Mouse (Mus musculus) intestine, postnatal 0 days (tissue): ENCODE measurements at regions not wholly inside any gene's neighbourhood (a gene's known extent, or its start where the extent isn't known, plus 50 kb on each side); places are given as distances from the start of the nearest gene placed in this dataset.

Experiments
- ATAC-seq: fragments of 200-750 bp; cut with Nextera tagmentation; 2 replicates; pipeline ENCODE4 v1.8.0; 2017; ENCODE audit warnings: mild to moderate bottlenecking, moderate TSS enrichment, moderate library complexity
- H3K27ac ChIP-seq: fragments of 300-500 bp; sonication (generic); 2 replicates; pipeline ENCODE4 v1.5.1; 2014; ENCODE audit warnings: mild to moderate bottlenecking, low read depth, low read length, moderate library complexity
- H3K27me3 ChIP-seq: fragments of 300-500 bp; sonication (generic); replicated peaks from 2 replicates; pipeline ENCODE4 v1.6.1; 2014; ENCODE audit warnings: low read length, mixed read lengths; ENCODE audit not compliant: control insufficient read depth, insufficient read depth
- H3K36me3 ChIP-seq: fragments of 300-500 bp; sonication (generic); 2 replicates; pipeline ENCODE4 v1.6.1; 2014; ENCODE audit warnings: mild to moderate bottlenecking, moderate library complexity; ENCODE audit not compliant: control insufficient read depth, insufficient read depth
- H3K4me1 ChIP-seq: fragments of 300-500 bp; sonication (generic); replicated peaks from 2 replicates; pipeline ENCODE4 v1.6.1; 2014; ENCODE audit warnings: antibody characterized with exemption, low read length, mixed read lengths; ENCODE audit not compliant: control insufficient read depth, insufficient read depth
- H3K4me2 ChIP-seq: fragments of 300-500 bp; sonication (generic); replicated peaks from 2 replicates; pipeline ENCODE4 v1.6.1; 2014; ENCODE audit warnings: low read depth, mild to moderate bottlenecking, moderate library complexity
- H3K4me3 ChIP-seq: fragments of 300-500 bp; sonication (generic); 2 replicates; pipeline ENCODE4 v1.5.1; 2014; ENCODE audit warnings: low read depth, low read length
- H3K9ac ChIP-seq: fragments of 300-500 bp; sonication (generic); 2 replicates; pipeline ENCODE4 v1.6.1; 2014; ENCODE audit warnings: mild to moderate bottlenecking, low read depth, low read length
- H3K9me3 ChIP-seq: fragments of 300-500 bp; sonication (generic); 2 replicates; pipeline ENCODE4 v1.6.1; 2016; ENCODE audit warnings: mixed run types; ENCODE audit not compliant: control insufficient read depth
- CTCF ChIP-seq: sonication (generic); IDR thresholded peaks from 2 replicates; pipeline ENCODE4 v1.5.1; 2016; ENCODE audit warnings: low read depth, mild to moderate bottlenecking, control low read depth, antibody characterized with exemption, moderate library complexity
- WGBS: fragments of 180-500 bp; shearing (Covaris S2); extraction: QIAGEN DNeasy Blood & Tissue Kit; methylation state at CpG from one replicate; pipeline ENCODE4 v1.1.7; 2014; 5-methylcytosine and 5-hydroxymethylcytosine counted together

- H3K4me3 ChIP-seq, result no peak overlapping the region
- no peak for ATAC-seq
Observed at GRCm38 (mm10) chr9:30777816-30778215, 144.4 kb downstream of the Adamts15 start.

GRCm38 (mm10) chr9:30775161-30775560, 147.1 kb downstream of the Adamts15 start:
- no peaks in the 10 kb centered on the region for H3K27me3 ChIP-seq
- H3K27ac ChIP-seq, result no peak overlapping the region
- no peak for TF ChIP-seq CTCF
- no peak overlapping the region for H3K4me3 ChIP-seq
- 36% methylated on average over 6 of the region's 6 CpGs for WGBS
- ATAC-seq, result no peak
- H3K36me3 ChIP-seq, result no peaks in the 10 kb centered on the region
- H3K4me1 ChIP-seq, result no peaks in the 10 kb centered on the region
- H3K4me2 ChIP-seq, result no peak overlapping the region
- H3K9me3 ChIP-seq, result 0 out of 2 replicates have a peak, but pooled peaks cover 4% of the 10 kb centered on the region
- no peak overlapping the region for H3K9ac ChIP-seq

More at GRCm38 (mm10) chr9:30777816-30778215, 144.4 kb downstream of the Adamts15 start:
- no peaks in the 10 kb centered on the region for H3K36me3 ChIP-seq
- 83% methylated on average over 2 of the region's 2 CpGs for WGBS
- H3K9me3 ChIP-seq, result 0 out of 2 replicates have a peak, but pooled peaks cover 4% of the 10 kb centered on the region
- H3K4me2 ChIP-seq, result no peak overlapping the region
- no peak for TF ChIP-seq CTCF
- H3K4me1 ChIP-seq, result no peaks in the 10 kb centered on the region
- H3K27me3 ChIP-seq, result no peaks in the 10 kb centered on the region
- no peak overlapping the region for H3K27ac ChIP-seq
- H3K9ac ChIP-seq, result no peak overlapping the region

GRCm38 (mm10) chr9:30772456-30772855, 149.8 kb downstream of the Adamts15 start:
- Histone ChIP-seq H3K4me2 (no peak overlapping the region), H3K27me3 (no peaks in the 10 kb centered on the region), H3K27ac (no peak overlapping the region), H3K9ac (no peak overlapping the region), H3K36me3 (no peaks in the 10 kb centered on the region), H3K9me3 (0 out of 2 replicates have a peak, but pooled peaks cover 4% of the 10 kb centered on the region), H3K4me3 (no peak overlapping the region), H3K4me1 (no peaks in the 10 kb centered on the region)
- WGBS, result 66% methylated on average over 3 of the region's 3 CpGs
- ATAC-seq, result no peak
- TF ChIP-seq CTCF, result no peak

GRCm38 (mm10) chr9:30770436-30771173, 151.6 kb downstream of the Adamts15 start:
- no peak for ATAC-seq
- H3K4me2 ChIP-seq, result no peak overlapping the region
- no peak overlapping the region for H3K4me3 ChIP-seq
- H3K9me3 ChIP-seq, result 0 out of 2 replicates have a peak, but pooled peaks cover 4% of the 10 kb centered on the region
- no peaks in the 10 kb centered on the region for H3K36me3 ChIP-seq
- no peaks in the 10 kb centered on the region for H3K4me1 ChIP-seq
- no peak overlapping the region for H3K27ac ChIP-seq
- no peak for TF ChIP-seq CTCF
- H3K27me3 ChIP-seq, result no peaks in the 10 kb centered on the region
- WGBS, result 59% methylated on average over 8 of the region's 8 CpGs
- no peak overlapping the region for H3K9ac ChIP-seq

GRCm38 (mm10) chr9:30769435-30769729, 152.9 kb downstream of the Adamts15 start:
- Histone ChIP-seq H3K9ac (no peak overlapping the region), H3K27me3 (no peaks in the 10 kb centered on the region), H3K27ac (no peak overlapping the region), H3K4me1 (no peaks in the 10 kb centered on the region), H3K9me3 (0 out of 2 replicates have a peak, but pooled peaks cover 4% of the 10 kb centered on the region), H3K36me3 (no peaks in the 10 kb centered on the region), H3K4me2 (no peak overlapping the region), H3K4me3 (no peak overlapping the region)
- no peak for TF ChIP-seq CTCF
- no peak for ATAC-seq
- 63% methylated on average over 4 of the region's 4 CpGs for WGBS

GRCm38 (mm10) chr9:30768665-30769434, 153.4 kb downstream of the Adamts15 start:
- no peak overlapping the region for H3K4me2 ChIP-seq
- H3K4me1 ChIP-seq, result no peaks in the 10 kb centered on the region
- 57% methylated on average over 7 of the region's 7 CpGs for WGBS
- H3K4me3 ChIP-seq, result no peak overlapping the region
- 0 out of 2 replicates have a peak, but pooled peaks cover 4% of the 10 kb centered on the region for H3K9me3 ChIP-seq
- H3K36me3 ChIP-seq, result no peaks in the 10 kb centered on the region
- no peak for TF ChIP-seq CTCF
- ATAC-seq, result no peak
- no peak overlapping the region for H3K9ac ChIP-seq
- H3K27ac ChIP-seq, result no peak overlapping the region
- no peaks in the 10 kb centered on the region for H3K27me3 ChIP-seq
